Mouse (Mus musculus) forebrain, postnatal 0 days (tissue): Measurements from ENCODE around the gene Glis3. TPM values are rescaled to one million over a fixed set of nuclear protein-coding genes. Genes with fewer than 3 reads are reported as not detected.

Source experiments
- ATAC-seq: fragments of 200-750 bp; cut with Nextera tagmentation; 2 replicates; pipeline ENCODE4 v1.8.0; 2017; ENCODE audit warnings: mild to moderate bottlenecking, moderate library complexity
- DNase-seq: peaks from one replicate; pipeline ENCODE4 v3.0.0-alpha.2; 2015
- H3K27ac ChIP-seq: fragments of 300-500 bp; sonication (generic); 2 replicates; pipeline ENCODE4 v1.5.1; 2014; ENCODE audit warnings: low read depth, mild to moderate bottlenecking, antibody characterized with exemption, low read length, moderate library complexity, mixed read lengths
- H3K27me3 ChIP-seq: fragments of 300-500 bp; sonication (generic); 2 replicates; pipeline ENCODE4 v1.6.1; 2014; ENCODE audit warnings: mild to moderate bottlenecking, low read length, mixed read lengths; ENCODE audit not compliant: insufficient read depth
- H3K36me3 ChIP-seq: fragments of 300-500 bp; sonication (generic); 2 replicates; pipeline ENCODE4 v1.6.1; 2014; ENCODE audit warnings: mild to moderate bottlenecking, moderate library complexity; ENCODE audit not compliant: insufficient read depth
- H3K4me1 ChIP-seq: fragments of 300-500 bp; sonication (generic); 2 replicates; pipeline ENCODE4 v1.6.1; 2014; ENCODE audit warnings: antibody characterized with exemption; ENCODE audit not compliant: insufficient read depth
- H3K4me2 ChIP-seq: fragments of 300-500 bp; sonication (generic); 2 replicates; pipeline ENCODE4 v1.6.1; 2014; ENCODE audit warnings: low read depth, mild to moderate bottlenecking, moderate library complexity
- H3K4me3 ChIP-seq: fragments of 300-500 bp; sonication (generic); 2 replicates; pipeline ENCODE4 v1.5.1; 2014; ENCODE audit warnings: low read depth, low read length, mixed read lengths
- H3K9ac ChIP-seq: fragments of 300-500 bp; sonication (generic); 2 replicates; pipeline ENCODE4 v1.6.1; 2014; ENCODE audit warnings: mild to moderate bottlenecking
- H3K9me3 ChIP-seq: fragments of 300-500 bp; sonication (generic); 2 replicates; pipeline ENCODE4 v1.6.1; 2016; ENCODE audit warnings: low read length
- CTCF ChIP-seq: sonication (generic); IDR thresholded peaks from 2 replicates; pipeline ENCODE4 v1.5.1; 2016; ENCODE audit warnings: antibody characterized with exemption, control low read depth, low read depth
- WGBS: fragments of 180-500 bp; shearing (Covaris S2); extraction: QIAGEN DNeasy Blood & Tissue Kit; methylation state at CpG from one replicate; pipeline ENCODE4 v1.1.7; 2014; 5-methylcytosine and 5-hydroxymethylcytosine counted together
- polyA plus RNA-seq: library from polyadenylated mRNA; unstranded; fragments of >200 nt; fragmentation: Nextera tagmentation; extraction: Ambion mirVana; gene quantifications from 2 replicates; pipeline ENCODE4 v1.2.1, GENCODE M21; 2015
- total RNA-seq: library from RNA; depleted of rRNA; stranded (reverse); fragments of >200 nt; gene quantifications from 2 replicates; pipeline ENCODE4 v1.2.3, GENCODE M21; 2014

The Glis3 gene
- total and polyA plus RNA-seq, 2 experiments from 2014 or later, result 0.86 to 8.5 TPM

DNA sequence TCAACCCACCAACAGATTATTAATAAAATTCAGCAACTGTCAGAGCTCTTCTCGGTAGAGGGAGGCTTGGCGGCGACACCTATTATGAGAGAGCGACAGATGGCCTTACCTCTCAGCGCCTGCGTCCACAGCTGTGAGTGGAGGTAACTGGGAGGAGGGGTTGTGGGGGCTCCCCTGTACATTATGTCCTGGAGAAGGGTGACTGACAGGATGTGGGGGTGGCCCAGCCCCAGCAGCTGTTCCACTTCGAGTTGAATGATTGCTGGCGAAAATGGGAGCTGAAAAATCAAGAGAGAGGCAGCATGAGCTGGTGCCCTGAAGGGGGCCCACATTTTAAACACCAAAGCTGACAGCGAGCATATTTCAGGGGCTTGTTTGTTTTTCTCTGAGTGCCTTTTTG, 381.2 kb downstream of the Glis3 start:
- H3K9me3 ChIP-seq, result no peaks in the 10 kb centered on the region
- H3K4me1 ChIP-seq, result no peaks in the 10 kb centered on the region
- H3K4me3 ChIP-seq, result no peak overlapping the region
- no peaks in the 10 kb centered on the region for H3K27me3 ChIP-seq
- WGBS, result 60% methylated on average over 9 of the region's 9 CpGs
- no peak for TF ChIP-seq CTCF
- 0 out of 2 replicates have a peak, but pooled peaks have one; percentile 18 for ATAC-seq
- H3K36me3 ChIP-seq, result no peaks in the 10 kb centered on the region
- peak; percentile 4 for DNase-seq
- H3K9ac ChIP-seq, result no peak overlapping the region
- no peak overlapping the region for H3K4me2 ChIP-seq
- H3K27ac ChIP-seq, result no peak overlapping the region

- Histone ChIP-seq H3K4me3 (no peak overlapping the region), H3K36me3 (no peaks in the 10 kb centered on the region), H3K9ac (no peak overlapping the region), H3K9me3 (no peaks in the 10 kb centered on the region), H3K27ac (no peak overlapping the region), H3K4me2 (no peak overlapping the region), H3K4me1 (no peaks in the 10 kb centered on the region), H3K27me3 (no peaks in the 10 kb centered on the region)
- TF ChIP-seq CTCF, result no peak
- 75% methylated on average over 4 of the region's 4 CpGs for WGBS
- DNase-seq (no peak), ATAC-seq (no peak)
These were observed 388.3 kb downstream of the Glis3 start for GRCm38 (mm10) chr19:28291596-28291995.

GRCm38 (mm10) chr19:28289457-28289856, 390.4 kb downstream of the Glis3 start:
- Histone ChIP-seq H3K27ac (no peak overlapping the region), H3K27me3 (no peaks in the 10 kb centered on the region), H3K36me3 (no peaks in the 10 kb centered on the region), H3K9ac (no peak overlapping the region), H3K4me1 (no peaks in the 10 kb centered on the region), H3K4me3 (no peak overlapping the region), H3K9me3 (no peaks in the 10 kb centered on the region), H3K4me2 (no peak overlapping the region)
- DNase-seq, result no peak
- ATAC-seq, result no peak
- no peak for TF ChIP-seq CTCF
- WGBS, result 40% methylated on average over 4 of the region's 4 CpGs

- ATAC-seq (no peak), DNase-seq (no peak)
- Histone ChIP-seq H3K4me1 (no peaks in the 10 kb centered on the region), H3K27me3 (no peaks in the 10 kb centered on the region), H3K36me3 (no peaks in the 10 kb centered on the region), H3K27ac (no peak overlapping the region), H3K4me3 (no peak overlapping the region), H3K9ac (no peak overlapping the region), H3K4me2 (no peak overlapping the region), H3K9me3 (no peaks in the 10 kb centered on the region)
- no peak for TF ChIP-seq CTCF
- 58% methylated on average over 2 of the region's 2 CpGs for WGBS
These were observed 392.4 kb downstream of the Glis3 start for GRCm38 (mm10) chr19:28287431-28287830.

DNA sequence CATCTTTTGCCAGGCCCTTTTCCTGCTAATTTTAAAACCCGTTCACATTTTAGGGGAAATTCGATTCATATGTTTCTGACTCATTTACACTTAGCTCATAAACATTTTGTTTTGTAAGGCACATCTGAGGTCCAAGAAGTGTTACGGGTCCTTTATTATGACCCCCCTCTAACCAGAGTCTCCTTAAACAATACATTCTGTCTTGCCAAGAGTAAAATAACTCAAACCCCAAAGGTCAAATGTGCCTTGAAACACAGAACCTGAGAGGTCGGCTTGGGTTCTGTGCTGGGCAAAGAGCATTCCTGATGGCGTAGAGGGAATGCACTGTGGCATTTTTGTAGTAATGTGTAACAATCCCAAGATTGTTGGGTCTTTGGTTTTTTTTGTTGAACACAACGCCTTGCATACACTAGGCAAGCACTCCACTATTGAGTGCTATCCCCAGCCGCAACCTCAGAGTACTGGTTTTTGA, 395.7 kb downstream of the Glis3 start:
- no peak overlapping the region for H3K4me2 ChIP-seq

GRCm38 (mm10) chr19:28283241-28284097, 396.4 kb downstream of the Glis3 start:
- TF ChIP-seq CTCF, result no peak
- Histone ChIP-seq H3K9ac (no peak overlapping the region), H3K9me3 (no peaks in the 10 kb centered on the region), H3K4me3 (no peak overlapping the region), H3K27me3 (no peaks in the 10 kb centered on the region), H3K27ac (no peak overlapping the region), H3K36me3 (no peaks in the 10 kb centered on the region), H3K4me2 (no peak overlapping the region), H3K4me1 (no peaks in the 10 kb centered on the region)
- DNase-seq, result no peak
- WGBS, result 89% methylated on average over 7 of the region's 7 CpGs
- no peak for ATAC-seq

More for the DNA sequence above, 395.7 kb downstream of the Glis3 start:
- no peaks in the 10 kb centered on the region for H3K36me3 ChIP-seq
- H3K9me3 ChIP-seq, result no peaks in the 10 kb centered on the region
- no peaks in the 10 kb centered on the region for H3K27me3 ChIP-seq
- no peak for TF ChIP-seq CTCF
- no peaks in the 10 kb centered on the region for H3K4me1 ChIP-seq
- no peak overlapping the region for H3K9ac ChIP-seq
- 82% methylated on average over 7 of the region's 7 CpGs for WGBS
- H3K27ac ChIP-seq, result no peak overlapping the region
- H3K4me3 ChIP-seq, result no peak overlapping the region
- ATAC-seq (no peak), DNase-seq (no peak)

DNA sequence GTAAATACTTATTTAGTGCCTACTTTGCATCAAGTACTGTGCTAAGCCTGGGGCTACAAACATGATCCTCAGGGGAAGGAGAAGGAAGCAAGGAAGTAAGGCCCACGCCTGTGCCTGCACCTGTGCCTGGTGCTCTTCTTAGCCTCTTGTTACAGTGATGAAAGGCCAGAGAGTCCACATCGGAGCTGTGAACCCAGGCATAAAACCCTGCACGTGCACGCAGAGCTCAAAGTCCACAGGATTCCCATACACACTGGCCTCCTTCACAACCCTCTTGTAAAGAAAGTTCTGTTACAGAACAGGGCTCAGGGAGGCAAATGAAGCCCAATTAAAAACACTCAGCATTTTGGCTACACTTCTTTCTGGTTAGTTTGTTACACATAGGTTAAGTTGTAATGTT, 398.5 kb downstream of the Glis3 start:
- Histone ChIP-seq H3K27me3 (no peaks in the 10 kb centered on the region), H3K9ac (no peak overlapping the region), H3K9me3 (no peaks in the 10 kb centered on the region), H3K4me3 (no peak overlapping the region), H3K27ac (no peak overlapping the region), H3K36me3 (no peaks in the 10 kb centered on the region), H3K4me1 (no peaks in the 10 kb centered on the region), H3K4me2 (no peak overlapping the region)
- WGBS, result 56% methylated on average over 4 of the region's 4 CpGs
- TF ChIP-seq CTCF, result no peak
- ATAC-seq, result no peak
- no peak for DNase-seq
